In genomic region chr2:174396643-174397042, GRCm38 (mm10) we compare ENCODE assay signal across 21 mouse cellular contexts. TPM values are rescaled to one million over a fixed set of nuclear protein-coding genes. Genes with fewer than 3 reads are reported as not detected.
"Had no signal": no experiment of that assay in that cellular context is flagged by ENCODE, and none has a peak within 500 bp of the region (broad histone marks: within the 10 kb centered on the region; RNA-seq: fewer than 3 reads in every experiment).

No protein-coding gene starts in this region.

- H3K27ac ChIP-seq: kidney, embryonic 15.5 days; left cerebral cortex, adult 2 months; limb, embryonic 12.5 days; liver, embryonic 13.5 days; midbrain, embryonic 12.5 days; midbrain, embryonic 15.5 days; stomach, postnatal 0 days had no signal

- ATAC-seq: intestine, postnatal 0 days; midbrain, embryonic 15.5 days had no signal

- H3K4me1 ChIP-seq: kidney, embryonic 15.5 days; limb, embryonic 12.5 days; liver, embryonic 13.5 days; midbrain, embryonic 12.5 days; midbrain, embryonic 15.5 days had no signal

- DNase-seq: kidney, adult 8-10 months; kidney, postnatal 10 days; kidney, postnatal 36 days; layer of hippocampus, postnatal 36 days; liver, embryonic 13.5 days; lung, adult 2 months; lung, postnatal 14 days; lung, postnatal 4 days; right cerebral cortex, adult 18-20 months; right cerebral cortex, postnatal 14 days; right cerebral cortex, postnatal 4 days; thymus, adult 2 months; thymus, postnatal 14 days; thymus, postnatal 4 days had no signal

- H3K4me3 ChIP-seq: kidney, embryonic 15.5 days; left cerebral cortex, adult 2 months; limb, embryonic 12.5 days; liver, embryonic 13.5 days; midbrain, embryonic 12.5 days; midbrain, embryonic 15.5 days had no signal

- H3K4me2 ChIP-seq: kidney, embryonic 15.5 days; limb, embryonic 12.5 days; liver, embryonic 13.5 days; midbrain, embryonic 12.5 days; midbrain, embryonic 15.5 days had no signal

- H3K9ac ChIP-seq: kidney, embryonic 15.5 days; limb, embryonic 12.5 days; liver, embryonic 13.5 days; midbrain, embryonic 12.5 days; midbrain, embryonic 15.5 days had no signal

- H3K36me3 ChIP-seq: kidney, embryonic 15.5 days; limb, embryonic 12.5 days; liver, embryonic 13.5 days; midbrain, embryonic 12.5 days; midbrain, embryonic 15.5 days had no signal

- H3K27me3 ChIP-seq: kidney, embryonic 15.5 days; limb, embryonic 12.5 days; liver, embryonic 13.5 days; midbrain, embryonic 12.5 days; midbrain, embryonic 15.5 days had no signal

- H3K9me3 ChIP-seq: kidney, embryonic 15.5 days; limb, embryonic 12.5 days; liver, embryonic 13.5 days; midbrain, embryonic 12.5 days; midbrain, embryonic 15.5 days had no signal

RNA-seq across cellular contexts. Expression of gene Gm20721, which starts 50.1 kb away (rescaled TPM):
- polyA plus RNA-seq: lung, adult 2 months had no signal

RNA-seq across cellular contexts. Expression of gene Tubb1, which starts 53.9 kb away (rescaled TPM):
- polyA plus RNA-seq: intestine, postnatal 0 days had no signal
